Mouse (Mus musculus): ENCODE data around the gene Sebox.

The Sebox gene

DNA sequence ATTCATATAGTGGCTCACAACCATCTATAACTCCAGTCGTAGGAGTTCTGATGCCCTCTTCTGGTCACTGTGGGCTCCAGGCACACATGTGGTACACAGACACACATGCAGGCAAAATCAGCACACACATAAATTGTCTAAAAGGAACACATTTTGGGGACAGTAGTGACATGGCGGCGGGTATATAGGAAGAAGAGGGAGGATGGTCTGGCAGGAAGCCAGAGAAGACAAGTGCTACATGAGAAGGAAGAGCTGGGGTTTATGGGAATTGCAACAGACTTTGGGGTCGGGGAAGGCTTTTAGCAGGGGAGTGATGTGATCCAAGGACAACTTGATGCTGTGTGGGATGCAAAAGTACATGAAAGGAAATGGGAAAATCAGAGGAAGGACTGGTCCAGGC, 31.3 kb downstream of the Sebox start:
- DNase-seq (ENCODE audit: low read depth, low spot score): no peak

DNA sequence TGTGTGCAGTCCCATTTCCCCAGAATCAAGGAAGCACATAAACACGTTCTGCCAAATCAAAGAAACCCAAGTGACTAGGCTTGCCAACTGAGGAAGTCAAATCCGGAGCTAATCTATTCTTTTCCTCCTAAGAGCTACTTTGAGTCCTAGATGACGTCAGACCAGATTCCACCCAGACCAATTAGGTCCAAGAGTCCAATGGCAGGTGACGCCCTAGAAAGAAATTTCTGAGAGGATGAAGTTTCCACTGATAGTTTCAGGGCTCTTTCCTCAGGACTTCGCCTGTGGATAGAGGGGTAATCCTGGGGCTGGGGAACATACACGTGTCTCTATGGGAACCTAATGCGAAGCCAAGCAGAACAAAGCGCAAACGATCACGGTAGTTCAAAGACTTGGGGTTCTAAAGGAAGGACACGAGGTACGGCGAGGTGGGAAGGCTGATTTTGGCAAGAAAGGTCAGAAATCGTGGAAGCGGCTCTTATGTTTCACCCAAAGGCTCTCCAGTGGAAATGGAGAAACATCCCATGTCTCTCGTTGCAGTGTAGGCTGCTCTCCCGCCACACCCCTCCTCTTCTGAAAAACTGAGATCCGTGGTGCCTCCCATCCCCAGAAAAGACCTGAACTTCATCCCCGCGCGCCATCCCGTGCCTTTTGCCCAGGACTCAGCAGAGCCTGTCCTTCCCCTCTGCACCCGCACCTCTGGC, 32.3 kb downstream of the Sebox start:
- peak; percentile 49 for DNase-seq (ENCODE audit: low read depth, low spot score)

GRCm38 (mm10) chr11:78536080-78536689, 32.9 kb downstream of the Sebox start, which contains the start of the genes Tnfaip1 and Ift20:
TSS of gene Tnfaip1 (minus strand) at chr11:78536332.
TSS of gene Ift20 (plus strand) at chr11:78536361.
- DNase-seq (ENCODE audit: low read depth, low spot score): peak; percentile 97

DNA sequence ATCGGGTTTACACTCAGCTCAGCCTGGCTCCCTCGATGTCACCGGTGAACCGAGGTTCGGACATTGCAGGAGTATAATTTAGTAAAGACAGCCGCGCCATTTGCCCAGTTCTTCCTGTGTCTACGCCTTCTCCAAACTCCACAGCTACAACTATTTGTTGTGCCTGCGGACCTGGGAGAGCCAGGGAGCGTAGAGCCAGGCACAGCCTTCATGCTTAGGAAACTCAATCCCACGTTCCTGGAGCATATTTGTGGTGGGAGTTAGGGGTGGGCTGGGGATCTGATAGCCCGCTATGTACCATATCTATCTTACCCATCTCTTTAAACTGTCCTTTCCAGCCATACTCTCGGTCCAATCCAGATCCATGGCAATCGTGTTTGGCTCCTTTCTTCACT, 33.4 kb downstream of the Sebox start:
- DNase-seq (ENCODE audit: low read depth, low spot score): no peak

GRCm38 (mm10) chr11:78540358-78540757, 37.1 kb downstream of the Sebox start:
- DNase-seq (ENCODE audit: low read depth, low spot score): no peak

DNA sequence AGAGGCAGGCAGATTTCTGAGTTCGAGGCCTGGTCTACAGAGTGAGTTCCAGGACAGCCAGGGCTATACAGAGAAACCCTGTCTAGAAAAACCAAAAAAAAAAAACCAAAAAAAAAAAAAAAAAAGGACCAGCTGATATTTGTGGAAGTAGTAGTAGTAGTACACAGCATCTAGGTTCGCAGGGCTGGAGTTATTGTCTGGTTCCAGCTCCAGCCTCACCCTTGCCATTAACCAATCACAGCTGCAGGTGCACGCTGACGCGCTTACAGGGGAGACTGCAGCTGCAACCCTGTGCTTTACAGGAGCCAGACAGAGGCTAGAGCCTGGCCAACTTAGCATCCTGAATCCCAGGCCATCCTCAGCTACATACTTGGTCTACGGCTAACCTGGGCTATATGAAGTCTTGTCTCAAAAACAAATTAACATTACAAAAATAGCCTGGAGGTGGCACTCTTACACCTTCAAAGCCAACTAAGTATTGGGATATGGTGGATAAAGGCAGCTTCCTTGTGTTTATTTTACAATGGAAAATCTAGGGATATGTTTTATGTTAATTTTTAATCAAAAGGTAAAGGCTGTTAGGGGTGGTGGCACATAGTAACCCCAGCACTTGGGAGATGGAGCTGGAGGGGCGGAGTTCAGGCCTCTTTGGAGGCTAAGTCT, 41.3 kb downstream of the Sebox start:
- DNase-seq (ENCODE audit: low read depth, low spot score): no peak

DNA sequence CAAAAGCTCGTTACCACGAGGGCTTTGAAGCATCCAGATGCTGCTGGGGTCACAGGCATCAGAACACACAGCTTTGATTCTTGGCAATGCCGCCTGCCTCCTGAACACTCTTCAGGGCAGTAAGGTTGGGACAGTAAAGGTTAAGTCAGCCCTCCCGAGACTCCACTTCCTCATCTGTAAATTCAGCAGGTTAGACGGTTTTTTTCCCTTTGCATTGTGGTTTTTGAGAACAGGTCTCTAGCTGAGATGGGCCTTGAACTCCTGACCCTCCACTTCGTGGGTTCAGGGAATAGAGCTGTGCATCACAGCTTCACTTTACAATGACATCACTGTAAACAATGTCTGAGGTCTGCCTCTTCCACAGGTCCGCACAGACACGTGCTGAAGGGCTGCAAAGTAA, 41.9 kb downstream of the Sebox start:
- no peak for DNase-seq (ENCODE audit: low read depth, low spot score)

GRCm38 (mm10) chr11:78547718-78548460, 44.6 kb downstream of the Sebox start:
- DNase-seq (ENCODE audit: low read depth, low spot score): no peak

DNA sequence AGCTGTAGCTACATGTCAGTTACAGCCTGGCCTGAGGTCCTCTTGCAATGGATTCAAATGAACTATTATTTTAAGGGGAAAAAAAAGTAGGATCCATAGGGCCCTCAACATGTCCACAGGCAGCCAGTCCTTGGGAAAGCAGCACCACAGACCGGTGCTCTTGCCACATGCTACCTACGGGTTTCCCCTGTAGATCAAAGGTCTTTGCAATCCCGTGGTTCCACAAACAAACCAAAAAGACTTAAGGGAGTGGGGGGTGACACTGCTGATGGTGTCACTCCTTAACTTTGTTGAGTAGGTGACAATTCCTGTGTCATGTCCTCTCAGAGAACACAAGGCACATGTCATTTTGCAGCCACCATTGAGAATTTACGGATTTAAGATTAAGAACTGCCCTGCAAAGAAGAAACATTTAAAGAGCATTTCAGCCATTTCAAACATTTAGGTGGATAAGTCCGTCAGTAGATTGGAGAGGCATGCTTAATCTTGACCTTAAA, 46.3 kb downstream of the Sebox start:
- no peak for DNase-seq (ENCODE audit: low read depth, low spot score)

GRCm38 (mm10) chr11:78550168-78551058, 47.2 kb downstream of the Sebox start, which contains the start of gene Tmem97:
TSS of gene Tmem97 (minus strand) at chr11:78550777.
- DNase-seq (ENCODE audit: low read depth, low spot score): peak; percentile 95

DNA sequence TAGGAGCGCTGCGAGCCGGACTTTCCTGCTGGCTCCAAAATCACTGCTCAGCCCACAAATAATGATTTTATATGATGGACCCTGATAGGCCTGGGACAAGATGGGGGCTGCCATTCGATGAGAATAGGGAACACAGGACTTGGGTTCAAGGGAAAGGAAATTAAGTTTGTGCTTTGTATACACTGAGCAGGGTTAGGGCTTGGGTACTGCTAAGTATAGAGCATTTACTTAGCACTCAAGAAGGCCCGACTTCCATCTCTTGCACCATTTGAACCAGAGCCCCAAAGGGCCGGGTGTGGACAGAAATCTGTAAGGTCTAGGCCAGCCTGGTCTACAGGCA, 47.8 kb downstream of the Sebox start:
- no peak for DNase-seq (ENCODE audit: low read depth, low spot score)

Measured in skeletal muscle tissue, adult 2 months (tissue).